Mouse (Mus musculus) urinary bladder, postnatal 4 days (tissue): ENCODE measurements around the gene Mmd2.
A peak's percentile ranks its signal among the peaks of the same experiment; 100 is the strongest.

Source experiments
- DNase-seq, 2 experiments: peaks; one replicate each; pipeline ENCODE4 v3.0.0; 2021 to 2022; ENCODE audit warnings: low spot score in 2 of 2

Mmd2 gene

GRCm38 (mm10) chr5:142608259-142608988 is at the start of gene Mmd2:
TSS of gene Mmd2 (minus strand) at chr5:142608800.
- peak in 1 of 2 experiments; percentile 39 for DNase-seq

GRCm38 (mm10) chr5:142652266-142652665 is 43.7 kb upstream of the Mmd2 start:
- no peak for DNase-seq

- DNase-seq: no peak
Measured at GRCm38 (mm10) chr5:142650794-142651497, 42.3 kb upstream of the Mmd2 start.

- DNase-seq: no peak
Measured at GRCm38 (mm10) chr5:142650390-142650789, 41.8 kb upstream of the Mmd2 start.

- no peak for DNase-seq
Measured at GRCm38 (mm10) chr5:142649460-142650050, 41.0 kb upstream of the Mmd2 start.

- DNase-seq: no peak
Measured at GRCm38 (mm10) chr5:142648162-142648561, 39.6 kb upstream of the Mmd2 start.

- no peak for DNase-seq
Measured at GRCm38 (mm10) chr5:142641331-142642051, 32.9 kb upstream of the Mmd2 start.

GRCm38 (mm10) chr5:142640088-142640487 is 31.5 kb upstream of the Mmd2 start:
- DNase-seq: no peak

GRCm38 (mm10) chr5:142637823-142638222 is 29.2 kb upstream of the Mmd2 start:
- DNase-seq: no peak

GRCm38 (mm10) chr5:142630224-142630623 is 21.6 kb upstream of the Mmd2 start:
- DNase-seq: no peak

- DNase-seq: no peak
Measured at GRCm38 (mm10) chr5:142629663-142630025, 21.0 kb upstream of the Mmd2 start.

GRCm38 (mm10) chr5:142628726-142629662 is 20.4 kb upstream of the Mmd2 start:
- peak; percentile 94 to 95 for DNase-seq

- DNase-seq: no peak
Measured at GRCm38 (mm10) chr5:142627398-142627797, 18.8 kb upstream of the Mmd2 start, which contains the start of gene Wipi2. TSS of gene Wipi2 (plus strand) at chr5:142627698.

GRCm38 (mm10) chr5:142623080-142623479 is 14.5 kb upstream of the Mmd2 start:
- no peak for DNase-seq

- no peak for DNase-seq
Measured at GRCm38 (mm10) chr5:142622134-142622533, 13.5 kb upstream of the Mmd2 start.

- DNase-seq: no peak
Measured at GRCm38 (mm10) chr5:142621421-142621820, 12.8 kb upstream of the Mmd2 start.

- no peak for DNase-seq
Measured at GRCm38 (mm10) chr5:142619866-142620265, 11.3 kb upstream of the Mmd2 start.

- no peak for DNase-seq
Measured at GRCm38 (mm10) chr5:142616326-142616725, 7.7 kb upstream of the Mmd2 start.

GRCm38 (mm10) chr5:142615638-142616037 is 7.0 kb upstream of the Mmd2 start:
- DNase-seq: no peak

- DNase-seq: no peak
Measured at GRCm38 (mm10) chr5:142614513-142614912, 5.9 kb upstream of the Mmd2 start.

GRCm38 (mm10) chr5:142610362-142610761 is 1.8 kb upstream of the Mmd2 start:
- no peak for DNase-seq
